ENCODE assay signal across 20 mouse cellular contexts in the genomic region with DNA sequence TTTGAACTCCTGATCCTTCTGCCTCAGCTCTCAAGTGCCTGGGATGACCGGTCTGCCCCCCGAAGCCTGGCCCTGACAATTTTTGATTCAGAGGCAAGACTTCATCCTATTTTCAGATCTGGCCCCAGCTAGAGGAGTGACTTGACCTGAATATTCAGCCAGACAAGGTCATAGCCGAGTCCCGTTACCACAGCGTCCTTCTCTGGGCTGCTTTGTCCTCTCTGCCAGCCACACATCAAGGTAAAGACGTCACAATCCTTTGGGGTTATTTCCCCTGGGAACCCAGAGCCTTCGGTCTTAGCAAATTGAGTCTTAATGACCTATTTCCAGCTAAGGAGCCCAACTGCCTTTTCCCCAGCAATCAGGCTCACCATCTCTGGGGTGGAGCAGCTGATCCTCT. TPM values are rescaled to one million over a fixed set of nuclear protein-coding genes. Genes with fewer than 3 reads are reported as not detected.
"Had no signal": no experiment of that assay in that cellular context is flagged by ENCODE, and none has a peak within 500 bp of the region (broad histone marks: within the 10 kb centered on the region; RNA-seq: fewer than 3 reads in every experiment).

No protein-coding gene starts in this region.

- H3K4me1 ChIP-seq: limb, embryonic 10.5 days; limb, embryonic 13.5 days; liver, embryonic 12.5 days; liver, embryonic 15.5 days; lung, embryonic 15.5 days; midbrain, embryonic 10.5 days; neural tube, embryonic 12.5 days; neural tube, embryonic 15.5 days had no signal

- ATAC-seq: liver, embryonic 12.5 days had no signal

- H3K36me3 ChIP-seq: limb, embryonic 10.5 days; limb, embryonic 13.5 days; liver, embryonic 12.5 days; liver, embryonic 15.5 days; lung, embryonic 15.5 days; midbrain, embryonic 10.5 days; neural tube, embryonic 12.5 days; neural tube, embryonic 15.5 days had no signal

- H3K9me3 ChIP-seq: limb, embryonic 10.5 days; limb, embryonic 13.5 days; liver, embryonic 12.5 days; liver, embryonic 15.5 days; lung, embryonic 15.5 days; megakaryocyte, embryonic 14.5 days; midbrain, embryonic 10.5 days; neural tube, embryonic 12.5 days; neural tube, embryonic 15.5 days had no signal

- H3K27me3 ChIP-seq: limb, embryonic 13.5 days; liver, embryonic 12.5 days; liver, embryonic 15.5 days; lung, embryonic 15.5 days; megakaryocyte, embryonic 14.5 days; neural tube, embryonic 12.5 days; neural tube, embryonic 15.5 days had no signal

- H3K4me2 ChIP-seq: limb, embryonic 13.5 days; liver, embryonic 12.5 days; liver, embryonic 15.5 days; lung, embryonic 15.5 days; neural tube, embryonic 12.5 days; neural tube, embryonic 15.5 days had no signal

- H3K27ac ChIP-seq: kidney, postnatal 0 days; layer of hippocampus, adult 2 months; limb, embryonic 10.5 days; limb, embryonic 13.5 days; liver, embryonic 12.5 days; liver, embryonic 15.5 days; lung, embryonic 15.5 days; midbrain, embryonic 10.5 days; neural tube, embryonic 12.5 days; neural tube, embryonic 15.5 days had no signal

- H3K4me3 ChIP-seq: layer of hippocampus, adult 2 months; limb, embryonic 10.5 days; limb, embryonic 13.5 days; liver, embryonic 12.5 days; liver, embryonic 15.5 days; lung, embryonic 15.5 days; megakaryocyte, embryonic 14.5 days; midbrain, embryonic 10.5 days; neural tube, embryonic 12.5 days; neural tube, embryonic 15.5 days had no signal

- H3K9ac ChIP-seq: limb, embryonic 13.5 days; liver, embryonic 12.5 days; liver, embryonic 15.5 days; lung, embryonic 15.5 days; neural tube, embryonic 12.5 days; neural tube, embryonic 15.5 days had no signal

- DNase-seq: layer of hippocampus, adult 9-11 months had no signal

RNA-seq across cellular contexts. Expression of gene Gm17490, which starts 57.6 kb away (rescaled TPM):
- total RNA-seq: layer of hippocampus, adult 2 months; layer of hippocampus, postnatal 25 days; left cerebral cortex, adult 18-20 months; left cerebral cortex, postnatal 25 days had no signal
- polyA plus RNA-seq: kidney, embryonic 14.5 days; kidney, postnatal 0 days; large intestine, adult 2 months; limb, embryonic 10.5 days; limb, embryonic 13.5 days; liver, embryonic 12.5 days; liver, embryonic 15.5 days; lung, embryonic 15.5 days; midbrain, embryonic 10.5 days; midbrain, embryonic 14.5 days; neural tube, embryonic 12.5 days; neural tube, embryonic 15.5 days; stomach, embryonic 16.5 days; testis, adult 2 months had no signal
